Mouse (Mus musculus): Measurements from ENCODE around the gene 0610030E20Rik. TPM values are rescaled to one million over a fixed set of nuclear protein-coding genes. Genes with fewer than 3 reads are reported as not detected.

0610030E20Rik gene
- polyA plus RNA-seq, 1 experiment: 31.5 TPM

- TF ChIP-seq GATA1 (IDR thresholded peaks at IDR 0.05; ENCODE audit: low read length): no peak
Measured at GRCm38 (mm10) chr6:72359891-72360598, 12.9 kb downstream of the 0610030E20Rik start.

GRCm38 (mm10) chr6:72360599-72360935 lies 13.4 kb downstream of the 0610030E20Rik start:
- no peak for TF ChIP-seq GATA1 (IDR thresholded peaks at IDR 0.05; ENCODE audit: low read length)

- no peak for TF ChIP-seq GATA1 (IDR thresholded peaks at IDR 0.05; ENCODE audit: low read length)
Measured at GRCm38 (mm10) chr6:72361121-72361551, 14.0 kb downstream of the 0610030E20Rik start.

- no peak for TF ChIP-seq GATA1 (IDR thresholded peaks at IDR 0.05; ENCODE audit: low read length)
Measured at GRCm38 (mm10) chr6:72362132-72363028, 15.3 kb downstream of the 0610030E20Rik start.

GRCm38 (mm10) chr6:72364009-72364408 lies 16.9 kb downstream of the 0610030E20Rik start:
- TF ChIP-seq GATA1 (IDR thresholded peaks at IDR 0.05; ENCODE audit: low read length): no peak

DNA sequence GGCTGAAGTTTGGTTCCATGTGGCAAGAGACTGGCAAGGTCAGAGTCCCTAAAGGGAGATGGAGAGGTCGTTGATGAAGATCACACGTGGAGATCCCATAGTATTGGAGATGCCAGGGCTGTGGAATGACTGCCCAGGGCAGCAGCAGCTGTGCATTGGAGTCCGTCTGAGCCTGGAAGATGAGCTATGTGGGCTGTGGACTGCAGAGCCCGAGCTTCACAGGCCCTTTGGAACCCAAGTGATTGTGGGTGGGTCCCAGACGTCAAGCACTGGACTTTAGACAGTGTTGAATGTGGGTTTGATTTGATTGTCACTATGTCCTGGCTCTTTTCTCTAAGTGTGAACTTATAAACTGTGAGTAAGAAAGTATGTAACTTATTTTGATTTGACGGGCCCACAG lies 17.9 kb downstream of the 0610030E20Rik start:
- no peak for TF ChIP-seq GATA1 (IDR thresholded peaks at IDR 0.05; ENCODE audit: low read length)

- TF ChIP-seq GATA1 (IDR thresholded peaks at IDR 0.05; ENCODE audit: low read length): no peak
Measured at GRCm38 (mm10) chr6:72366304-72366703, 19.2 kb downstream of the 0610030E20Rik start.

- TF ChIP-seq GATA1 (IDR thresholded peaks at IDR 0.05; ENCODE audit: low read length): no peak
Measured at GRCm38 (mm10) chr6:72366844-72367443, 19.8 kb downstream of the 0610030E20Rik start, which contains the start of gene Rnf181. Gene Rnf181 (minus strand): TSS chr6:72366956.

DNA sequence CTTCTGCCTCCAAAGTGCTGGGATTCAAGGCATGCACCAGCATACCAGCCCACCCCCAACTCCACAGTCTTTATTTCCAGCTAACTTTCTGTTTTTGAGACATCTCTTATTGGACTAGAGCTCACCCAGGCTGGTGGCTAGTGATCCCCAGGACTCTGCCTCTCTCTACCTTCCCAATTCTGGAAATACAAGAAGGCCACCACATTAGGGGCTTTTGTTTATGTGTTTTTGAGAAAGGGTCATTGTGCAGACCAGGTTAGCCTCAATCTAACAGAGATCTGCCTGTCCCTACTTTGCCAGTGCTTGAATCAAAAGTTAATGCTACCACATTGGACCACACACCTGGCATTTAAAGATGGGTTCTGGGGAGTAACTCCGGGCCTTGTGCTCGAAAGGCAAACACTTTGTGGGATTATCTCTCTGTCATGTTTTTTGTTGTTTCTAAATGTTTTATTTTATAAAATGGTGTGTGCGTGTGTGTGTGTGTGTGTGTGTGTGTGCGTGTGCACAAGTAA lies 20.4 kb downstream of the 0610030E20Rik start:
- TF ChIP-seq GATA1 (IDR thresholded peaks at IDR 0.05; ENCODE audit: low read length): no peak

DNA sequence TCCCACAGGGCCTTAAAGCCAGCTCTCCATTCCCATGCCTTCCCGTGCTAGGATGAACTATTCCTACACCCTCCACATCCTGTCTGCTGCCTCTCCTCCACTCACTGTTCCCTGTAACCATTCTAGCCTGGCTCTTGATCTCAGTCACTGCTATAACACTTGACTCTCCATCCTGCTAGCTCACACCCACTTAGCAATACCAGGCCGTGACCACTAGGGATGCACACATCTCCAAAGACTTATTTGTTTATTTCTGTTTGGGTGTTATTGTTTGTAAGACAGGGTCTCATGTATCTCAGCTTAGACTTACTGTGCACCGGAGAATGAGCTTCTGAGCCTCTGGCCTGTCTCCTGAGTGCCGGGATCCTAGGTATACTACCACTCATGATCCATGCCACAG lies 22.4 kb downstream of the 0610030E20Rik start:
- TF ChIP-seq GATA1 (IDR thresholded peaks at IDR 0.05; ENCODE audit: low read length): no peak

GRCm38 (mm10) chr6:72370091-72370490 lies 23.0 kb downstream of the 0610030E20Rik start:
- TF ChIP-seq GATA1 (IDR thresholded peaks at IDR 0.05; ENCODE audit: low read length): no peak

DNA sequence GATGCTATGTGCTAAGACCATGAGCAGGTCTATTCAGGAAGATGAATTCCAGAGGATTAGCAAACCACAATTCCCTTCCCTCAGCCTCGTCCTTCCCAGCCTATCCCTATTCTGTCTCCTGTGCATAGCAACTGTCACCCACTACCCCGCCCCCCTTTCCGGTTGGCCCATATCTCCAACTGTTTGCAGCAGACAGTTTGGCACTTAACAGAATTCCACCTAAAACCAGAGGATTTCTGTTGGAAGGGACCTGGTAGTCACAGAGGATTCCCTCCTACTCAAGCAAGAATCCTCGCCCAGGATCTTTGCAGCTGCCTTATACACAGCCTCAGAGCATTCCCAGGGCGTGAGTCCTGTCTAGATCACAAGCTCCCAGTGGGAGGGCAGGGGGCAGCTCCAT lies 24.0 kb downstream of the 0610030E20Rik start:
- no peak for TF ChIP-seq GATA1 (IDR thresholded peaks at IDR 0.05; ENCODE audit: low read length)

- TF ChIP-seq GATA1 (IDR thresholded peaks at IDR 0.05; ENCODE audit: low read length): no peak
Measured at GRCm38 (mm10) chr6:72371571-72371970, 24.5 kb downstream of the 0610030E20Rik start.

GRCm38 (mm10) chr6:72373184-72373583 lies 26.1 kb downstream of the 0610030E20Rik start:
- TF ChIP-seq GATA1 (IDR thresholded peaks at IDR 0.05; ENCODE audit: low read length): no peak

DNA sequence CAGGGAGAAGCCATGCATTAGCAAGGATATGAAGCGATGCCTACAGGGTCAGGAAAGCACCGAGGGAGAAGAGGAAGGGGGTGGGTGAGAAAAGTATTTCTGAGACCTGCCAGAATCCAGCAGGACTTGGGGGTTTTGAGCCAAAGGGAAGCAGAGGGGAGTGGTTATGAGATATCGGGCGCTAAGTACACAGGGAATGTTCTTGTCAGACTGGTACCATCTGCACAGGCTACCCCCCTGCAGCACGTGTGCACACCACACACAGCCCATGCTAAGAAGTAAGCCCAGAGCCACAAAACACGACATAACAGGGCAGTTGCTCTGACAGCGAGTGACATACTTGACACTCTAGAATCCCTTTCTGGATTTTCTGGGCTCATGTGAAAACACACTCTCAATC lies 27.1 kb downstream of the 0610030E20Rik start:
- TF ChIP-seq GATA1 (IDR thresholded peaks at IDR 0.05; ENCODE audit: low read length): no peak

All from G1E-ER4 (cell line).